Mouse (Mus musculus): ENCODE data around the gene Mob3b. TPM values are rescaled to one million over a fixed set of nuclear protein-coding genes. Genes with fewer than 3 reads are reported as not detected.

The Mob3b gene
- polyA plus RNA-seq, 1 experiment from 2014 or later = 2.8 TPM

GRCm38 (mm10) chr4:35125299-35125777, 31.9 kb downstream of the Mob3b start:
- peak overlapping the region; percentile 8 for H3K4me2 ChIP-seq (ENCODE audit: low read length)
- H3K9me3 ChIP-seq (replicated peaks; ENCODE audit: control insufficient read depth, low read length, poor library complexity, severe bottlenecking) = no peaks in the 10 kb centered on the region
- peak overlapping the region; percentile 14; the same call in 1 of the 2 replicates for H3K27ac ChIP-seq (ENCODE audit: low read length)
- no peaks in the 10 kb centered on the region for H3K36me3 ChIP-seq (ENCODE audit: control insufficient read depth, insufficient read depth, low read length)
- peak; percentile 75 for ATAC-seq
- H3K27me3 ChIP-seq (ENCODE audit: control insufficient read depth, insufficient read depth, low read depth, low read length) = no peaks in the 10 kb centered on the region
- WGBS = 4% methylated on average over 6 of the region's 6 CpGs
- H3K4me1 ChIP-seq (ENCODE audit: control insufficient read depth, insufficient read depth, low read length) = peaks cover 24% of the 10 kb centered on the region
- H3K9ac ChIP-seq (ENCODE audit: low read depth, low read length) = 0 out of 2 replicates have a peak overlapping the region, but pooled peaks have one; percentile 1
- H3K4me3 ChIP-seq (ENCODE audit: low read depth, low read length) = no peak overlapping the region

- Histone ChIP-seq H3K4me3 (ENCODE audit: low read depth, low read length) (no peak overlapping the region), H3K9me3 (replicated peaks; ENCODE audit: control insufficient read depth, low read length, poor library complexity, severe bottlenecking) (no peaks in the 10 kb centered on the region), H3K27ac (ENCODE audit: low read length) (no peak overlapping the region), H3K27me3 (ENCODE audit: control insufficient read depth, insufficient read depth, low read depth, low read length) (no peaks in the 10 kb centered on the region), H3K9ac (ENCODE audit: low read depth, low read length) (no peak overlapping the region), H3K36me3 (ENCODE audit: control insufficient read depth, insufficient read depth, low read length) (no peaks in the 10 kb centered on the region), H3K4me2 (ENCODE audit: low read length) (no peak overlapping the region), H3K4me1 (ENCODE audit: control insufficient read depth, insufficient read depth, low read length) (peaks cover 24% of the 10 kb centered on the region)
- 74% methylated on average over 11 of the region's 11 CpGs for WGBS
- ATAC-seq = no peak
Observed at GRCm38 (mm10) chr4:35124027-35124426, 33.3 kb downstream of the Mob3b start.

GRCm38 (mm10) chr4:35123087-35123486, 34.2 kb downstream of the Mob3b start:
- no peak overlapping the region for H3K27ac ChIP-seq (ENCODE audit: low read length)
- H3K9me3 ChIP-seq (replicated peaks; ENCODE audit: control insufficient read depth, low read length, poor library complexity, severe bottlenecking) = no peaks in the 10 kb centered on the region
- no peak overlapping the region for H3K4me2 ChIP-seq (ENCODE audit: low read length)
- no peak overlapping the region for H3K4me3 ChIP-seq (ENCODE audit: low read depth, low read length)
- WGBS = 63% methylated on average over 5 of the region's 5 CpGs
- ATAC-seq = no peak
- H3K36me3 ChIP-seq (ENCODE audit: control insufficient read depth, insufficient read depth, low read length) = no peaks in the 10 kb centered on the region
- H3K9ac ChIP-seq (ENCODE audit: low read depth, low read length) = no peak overlapping the region
- peaks cover 24% of the 10 kb centered on the region for H3K4me1 ChIP-seq (ENCODE audit: control insufficient read depth, insufficient read depth, low read length)
- H3K27me3 ChIP-seq (ENCODE audit: control insufficient read depth, insufficient read depth, low read depth, low read length) = no peaks in the 10 kb centered on the region

- Histone ChIP-seq H3K27me3 (ENCODE audit: control insufficient read depth, insufficient read depth, low read depth, low read length) (no peaks in the 10 kb centered on the region), H3K4me2 (ENCODE audit: low read length) (peak overlapping the region; percentile 38), H3K9me3 (replicated peaks; ENCODE audit: control insufficient read depth, low read length, poor library complexity, severe bottlenecking) (no peaks in the 10 kb centered on the region), H3K4me1 (ENCODE audit: control insufficient read depth, insufficient read depth, low read length) (peaks cover 24% of the 10 kb centered on the region), H3K27ac (ENCODE audit: low read length) (no peak overlapping the region), H3K4me3 (ENCODE audit: low read depth, low read length) (no peak overlapping the region), H3K9ac (ENCODE audit: low read depth, low read length) (no peak overlapping the region), H3K36me3 (ENCODE audit: control insufficient read depth, insufficient read depth, low read length) (no peaks in the 10 kb centered on the region)
- WGBS = 18% methylated on average over 12 of the region's 12 CpGs
- ATAC-seq = no peak
Observed at GRCm38 (mm10) chr4:35121060-35121459, 36.2 kb downstream of the Mob3b start.

GRCm38 (mm10) chr4:35120575-35120974, 36.7 kb downstream of the Mob3b start:
- no peaks in the 10 kb centered on the region for H3K27me3 ChIP-seq (ENCODE audit: control insufficient read depth, insufficient read depth, low read depth, low read length)
- H3K9me3 ChIP-seq (replicated peaks; ENCODE audit: control insufficient read depth, low read length, poor library complexity, severe bottlenecking) = no peaks in the 10 kb centered on the region
- H3K36me3 ChIP-seq (ENCODE audit: control insufficient read depth, insufficient read depth, low read length) = no peaks in the 10 kb centered on the region
- H3K4me3 ChIP-seq (ENCODE audit: low read depth, low read length) = no peak overlapping the region
- 82% methylated on average over 8 of the region's 8 CpGs for WGBS
- peaks cover 24% of the 10 kb centered on the region for H3K4me1 ChIP-seq (ENCODE audit: control insufficient read depth, insufficient read depth, low read length)
- no peak overlapping the region for H3K4me2 ChIP-seq (ENCODE audit: low read length)
- ATAC-seq = no peak
- no peak overlapping the region for H3K27ac ChIP-seq (ENCODE audit: low read length)
- H3K9ac ChIP-seq (ENCODE audit: low read depth, low read length) = no peak overlapping the region

- Histone ChIP-seq H3K36me3 (ENCODE audit: control insufficient read depth, insufficient read depth, low read length) (no peaks in the 10 kb centered on the region), H3K4me1 (ENCODE audit: control insufficient read depth, insufficient read depth, low read length) (peaks cover 20% of the 10 kb centered on the region), H3K4me2 (ENCODE audit: low read length) (no peak overlapping the region), H3K27me3 (ENCODE audit: control insufficient read depth, insufficient read depth, low read depth, low read length) (no peaks in the 10 kb centered on the region), H3K4me3 (ENCODE audit: low read depth, low read length) (no peak overlapping the region), H3K9me3 (replicated peaks; ENCODE audit: control insufficient read depth, low read length, poor library complexity, severe bottlenecking) (no peaks in the 10 kb centered on the region), H3K9ac (ENCODE audit: low read depth, low read length) (no peak overlapping the region), H3K27ac (ENCODE audit: low read length) (no peak overlapping the region)
- 60% methylated on average over 4 of the region's 4 CpGs for WGBS
- no peak for ATAC-seq
Observed at GRCm38 (mm10) chr4:35120159-35120558, 37.1 kb downstream of the Mob3b start.

- H3K4me3 ChIP-seq (ENCODE audit: low read depth, low read length) = no peak overlapping the region
- no peak for ATAC-seq
- no peaks in the 10 kb centered on the region for H3K9me3 ChIP-seq (replicated peaks; ENCODE audit: control insufficient read depth, low read length, poor library complexity, severe bottlenecking)
- no peak overlapping the region for H3K4me2 ChIP-seq (ENCODE audit: low read length)
- H3K27me3 ChIP-seq (ENCODE audit: control insufficient read depth, insufficient read depth, low read depth, low read length) = no peaks in the 10 kb centered on the region
- H3K9ac ChIP-seq (ENCODE audit: low read depth, low read length) = no peak overlapping the region
- no peaks in the 10 kb centered on the region for H3K36me3 ChIP-seq (ENCODE audit: control insufficient read depth, insufficient read depth, low read length)
- 87% methylated on average over 2 of the region's 2 CpGs for WGBS
- no peak overlapping the region for H3K27ac ChIP-seq (ENCODE audit: low read length)
- H3K4me1 ChIP-seq (ENCODE audit: control insufficient read depth, insufficient read depth, low read length) = peaks cover 18% of the 10 kb centered on the region
Observed at GRCm38 (mm10) chr4:35118851-35119250, 38.4 kb downstream of the Mob3b start.

- no peaks in the 10 kb centered on the region for H3K9me3 ChIP-seq (replicated peaks; ENCODE audit: control insufficient read depth, low read length, poor library complexity, severe bottlenecking)
- no peak overlapping the region for H3K27ac ChIP-seq (ENCODE audit: low read length)
- no peaks in the 10 kb centered on the region for H3K36me3 ChIP-seq (ENCODE audit: control insufficient read depth, insufficient read depth, low read length)
- ATAC-seq = no peak
- H3K4me2 ChIP-seq (ENCODE audit: low read length) = no peak overlapping the region
- H3K9ac ChIP-seq (ENCODE audit: low read depth, low read length) = no peak overlapping the region
- WGBS = 93% methylated on average over 3 of the region's 3 CpGs
- H3K4me3 ChIP-seq (ENCODE audit: low read depth, low read length) = no peak overlapping the region
- no peaks in the 10 kb centered on the region for H3K27me3 ChIP-seq (ENCODE audit: control insufficient read depth, insufficient read depth, low read depth, low read length)
- H3K4me1 ChIP-seq (ENCODE audit: control insufficient read depth, insufficient read depth, low read length) = peaks cover 12% of the 10 kb centered on the region
Observed at GRCm38 (mm10) chr4:35117144-35117543, 40.1 kb downstream of the Mob3b start.

- no peak overlapping the region for H3K4me3 ChIP-seq (ENCODE audit: low read depth, low read length)
- no peaks in the 10 kb centered on the region for H3K27me3 ChIP-seq (ENCODE audit: control insufficient read depth, insufficient read depth, low read depth, low read length)
- H3K36me3 ChIP-seq (ENCODE audit: control insufficient read depth, insufficient read depth, low read length) = no peaks in the 10 kb centered on the region
- no peak overlapping the region for H3K27ac ChIP-seq (ENCODE audit: low read length)
- peaks cover 2% of the 10 kb centered on the region for H3K4me1 ChIP-seq (ENCODE audit: control insufficient read depth, insufficient read depth, low read length)
- WGBS = 18% methylated on average over 6 of the region's 6 CpGs
- H3K9me3 ChIP-seq (replicated peaks; ENCODE audit: control insufficient read depth, low read length, poor library complexity, severe bottlenecking) = no peaks in the 10 kb centered on the region
- ATAC-seq = peak; percentile 82
- H3K4me2 ChIP-seq (ENCODE audit: low read length) = no peak overlapping the region
- H3K9ac ChIP-seq (ENCODE audit: low read depth, low read length) = no peak overlapping the region
Observed at GRCm38 (mm10) chr4:35115933-35116332, 41.4 kb downstream of the Mob3b start.

Data from midbrain, embryonic 16.5 days (tissue).